Mouse (Mus musculus) neural tube, embryonic 14.5 days (tissue): ENCODE data around the gene Hebp1. TPM values are rescaled to one million over a fixed set of nuclear protein-coding genes. Genes with fewer than 3 reads are reported as not detected.

Experiments used
- ATAC-seq: fragments of 200-750 bp; cut with Nextera tagmentation; 2 replicates; pipeline ENCODE4 v1.8.0; 2017; ENCODE audit warnings: low read depth, mild to moderate bottlenecking, moderate TSS enrichment, moderate library complexity
- H3K27ac ChIP-seq: fragments of 300-500 bp; sonication (generic); 2 replicates; pipeline ENCODE4 v1.5.1; 2014; ENCODE audit warnings: low read depth, mild to moderate bottlenecking, control low read depth, low read length, moderate library complexity, mixed read lengths
- H3K27me3 ChIP-seq: fragments of 300-500 bp; sonication (generic); 2 replicates; pipeline ENCODE4 v1.6.1; 2014; ENCODE audit warnings: low read length; ENCODE audit not compliant: control insufficient read depth, insufficient read depth
- H3K36me3 ChIP-seq: fragments of 300-500 bp; sonication (generic); 2 replicates; pipeline ENCODE4 v1.6.1; 2014; ENCODE audit warnings: low read length, mixed read lengths; ENCODE audit not compliant: control insufficient read depth, insufficient read depth
- H3K4me1 ChIP-seq: fragments of 300-500 bp; sonication (generic); 2 replicates; pipeline ENCODE4 v1.6.1; 2014; ENCODE audit warnings: low read length; ENCODE audit not compliant: control insufficient read depth, insufficient read depth
- H3K4me2 ChIP-seq: fragments of 300-500 bp; sonication (generic); 2 replicates; pipeline ENCODE4 v1.6.1; 2014; ENCODE audit warnings: mild to moderate bottlenecking, low read depth, low read length, control low read depth
- H3K4me3 ChIP-seq: fragments of 300-500 bp; sonication (generic); 2 replicates; pipeline ENCODE4 v1.5.1; 2014; ENCODE audit warnings: low read depth, low read length, control low read depth, mixed read lengths
- H3K9ac ChIP-seq: fragments of 300-500 bp; sonication (generic); replicated peaks from 2 replicates; pipeline ENCODE4 v1.6.1; 2014; ENCODE audit warnings: low read depth, mild to moderate bottlenecking, control low read depth, low read length, mixed read lengths
- H3K9me3 ChIP-seq: fragments of 300-500 bp; sonication (generic); 2 replicates; pipeline ENCODE4 v1.6.1; 2016; ENCODE audit warnings: low read length; ENCODE audit not compliant: control insufficient read depth
- WGBS: fragments of 180-500 bp; shearing (Covaris S2); extraction: QIAGEN DNeasy Blood & Tissue Kit; methylation state at CpG from one replicate; pipeline ENCODE4 v1.1.7; 2014; 5-methylcytosine and 5-hydroxymethylcytosine counted together
- polyA plus RNA-seq: library from polyadenylated mRNA; unstranded; fragments of >200 nt; fragmentation: Nextera tagmentation; extraction: Ambion mirVana; gene quantifications from 2 replicates; pipeline ENCODE4 v1.2.1, GENCODE M21; 2014

Hebp1 gene
- polyA plus RNA-seq, 1 experiment from 2014 or later: 3.0 TPM

DNA sequence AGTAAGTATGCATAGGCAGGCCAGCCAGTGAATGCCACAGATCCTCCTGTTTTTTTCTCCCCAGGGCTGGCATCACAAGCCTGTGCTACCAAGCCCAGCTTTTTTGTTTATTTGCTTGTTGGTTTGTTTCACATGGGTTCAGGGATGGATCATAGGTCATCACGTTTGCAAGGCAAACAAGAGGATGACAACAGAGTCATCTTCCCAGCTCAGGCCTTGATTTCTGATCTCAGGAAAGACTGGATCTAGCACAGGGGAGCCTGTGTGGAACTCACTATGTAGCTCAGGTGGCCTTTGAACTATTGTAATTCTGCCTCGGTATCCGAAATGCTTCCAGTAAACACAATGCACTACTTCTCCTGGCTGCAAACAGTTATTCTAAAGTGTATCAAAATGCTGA, 35.5 kb downstream of the Hebp1 start:
- H3K4me3 ChIP-seq: no peak overlapping the region
- no peaks in the 10 kb centered on the region for H3K9me3 ChIP-seq
- no peaks in the 10 kb centered on the region for H3K27me3 ChIP-seq
- H3K27ac ChIP-seq: no peak overlapping the region
- no peaks in the 10 kb centered on the region for H3K36me3 ChIP-seq
- H3K9ac ChIP-seq: no peak overlapping the region
- no peak for ATAC-seq
- no peak overlapping the region for H3K4me2 ChIP-seq
- no peaks in the 10 kb centered on the region for H3K4me1 ChIP-seq
- 92% methylated on average over 3 of the region's 3 CpGs for WGBS

GRCm38 (mm10) chr6:135161356-135161755, 36.5 kb downstream of the Hebp1 start:
- 86% methylated on average over 4 of the region's 4 CpGs for WGBS
- no peak overlapping the region for H3K27ac ChIP-seq

GRCm38 (mm10) chr6:135158509-135158908, 39.3 kb downstream of the Hebp1 start:
- 27% methylated on average over 4 of the region's 4 CpGs for WGBS
- Histone ChIP-seq H3K4me2 (no peak overlapping the region), H3K4me3 (no peak overlapping the region), H3K27me3 (no peaks in the 10 kb centered on the region), H3K27ac (no peak overlapping the region), H3K9me3 (no peaks in the 10 kb centered on the region), H3K9ac (no peak overlapping the region), H3K36me3 (no peaks in the 10 kb centered on the region), H3K4me1 (no peaks in the 10 kb centered on the region)
- ATAC-seq: no peak

More at GRCm38 (mm10) chr6:135161356-135161755, 36.5 kb downstream of the Hebp1 start:
- no peaks in the 10 kb centered on the region for H3K27me3 ChIP-seq
- no peaks in the 10 kb centered on the region for H3K9me3 ChIP-seq
- H3K4me2 ChIP-seq: no peak overlapping the region
- H3K36me3 ChIP-seq: no peaks in the 10 kb centered on the region
- ATAC-seq: no peak
- no peak overlapping the region for H3K4me3 ChIP-seq
- H3K4me1 ChIP-seq: no peaks in the 10 kb centered on the region
- H3K9ac ChIP-seq: no peak overlapping the region

- ATAC-seq: no peak
- H3K4me3 ChIP-seq: no peak overlapping the region
- no peaks in the 10 kb centered on the region for H3K4me1 ChIP-seq
- WGBS: 84% methylated on average over 4 of the region's 4 CpGs
- no peak overlapping the region for H3K27ac ChIP-seq
- no peaks in the 10 kb centered on the region for H3K36me3 ChIP-seq
- H3K27me3 ChIP-seq: no peaks in the 10 kb centered on the region
- H3K4me2 ChIP-seq: no peak overlapping the region
- no peaks in the 10 kb centered on the region for H3K9me3 ChIP-seq
- H3K9ac ChIP-seq: no peak overlapping the region
These were observed 40.3 kb downstream of the Hebp1 start for GRCm38 (mm10) chr6:135157496-135157895.

- ATAC-seq: no peak
- Histone ChIP-seq H3K9ac (no peak overlapping the region), H3K4me1 (no peaks in the 10 kb centered on the region), H3K27ac (no peak overlapping the region), H3K27me3 (no peaks in the 10 kb centered on the region), H3K4me3 (no peak overlapping the region), H3K4me2 (no peak overlapping the region), H3K36me3 (no peaks in the 10 kb centered on the region), H3K9me3 (no peaks in the 10 kb centered on the region)
- 86% methylated on average over 8 of the region's 8 CpGs for WGBS
These were observed 41.2 kb downstream of the Hebp1 start for GRCm38 (mm10) chr6:135156597-135156996.

DNA sequence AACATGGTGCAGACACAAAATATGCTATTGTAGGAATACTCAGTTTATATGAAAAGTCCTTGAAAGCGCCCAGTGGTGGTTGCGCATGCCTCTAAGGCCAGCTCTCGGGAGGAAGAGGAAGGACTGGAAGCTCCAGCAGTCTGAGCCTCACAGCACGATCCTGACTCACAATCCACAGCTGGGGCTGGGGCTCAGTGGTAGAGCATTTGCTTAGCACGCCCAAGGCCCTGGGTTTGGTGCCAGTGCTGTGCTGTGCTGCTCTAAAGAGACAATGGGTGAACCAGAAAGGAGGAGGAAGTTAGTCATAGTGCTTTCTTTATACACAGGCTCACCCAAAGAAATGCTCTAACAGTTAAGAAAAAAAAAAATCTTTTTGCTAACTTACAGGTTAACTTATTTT, 44.1 kb downstream of the Hebp1 start:
- no peaks in the 10 kb centered on the region for H3K27me3 ChIP-seq
- H3K9ac ChIP-seq: no peak overlapping the region
- ATAC-seq: no peak
- 83% methylated on average over 5 of the region's 5 CpGs for WGBS
- H3K4me1 ChIP-seq: no peaks in the 10 kb centered on the region
- no peak overlapping the region for H3K27ac ChIP-seq
- no peak overlapping the region for H3K4me3 ChIP-seq
- H3K9me3 ChIP-seq: no peaks in the 10 kb centered on the region
- H3K4me2 ChIP-seq: no peak overlapping the region
- H3K36me3 ChIP-seq: no peaks in the 10 kb centered on the region

DNA sequence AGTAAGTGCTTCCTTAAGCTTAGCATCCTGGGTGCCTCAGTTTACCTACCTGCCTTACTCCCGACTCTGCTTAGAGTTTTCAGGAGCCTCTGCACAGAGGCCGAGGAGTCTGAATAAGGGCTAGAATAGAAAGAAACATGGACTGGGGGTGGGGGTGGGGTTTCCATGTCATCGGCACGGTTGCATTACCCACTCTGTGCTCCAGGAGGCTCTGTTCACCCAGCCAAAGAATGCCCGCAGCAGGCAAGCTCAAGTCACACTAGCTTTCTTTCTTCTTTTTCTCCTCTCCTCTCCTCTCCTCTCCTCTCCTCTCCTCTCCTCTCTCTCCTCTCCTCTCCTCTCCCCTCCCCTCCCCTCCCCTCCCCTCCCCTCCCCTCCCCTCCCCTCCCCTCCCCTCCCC, 47.5 kb downstream of the Hebp1 start:
- no peaks in the 10 kb centered on the region for H3K4me1 ChIP-seq
- no peaks in the 10 kb centered on the region for H3K27me3 ChIP-seq
- H3K27ac ChIP-seq: no peak overlapping the region
- no peaks in the 10 kb centered on the region for H3K9me3 ChIP-seq
- H3K9ac ChIP-seq: no peak overlapping the region
- 34% methylated on average over 5 of the region's 5 CpGs for whole genome bisulfite sequencing
- H3K4me3 ChIP-seq: no peak overlapping the region
- H3K4me2 ChIP-seq: no peak overlapping the region
- no peak for ATAC-seq
- H3K36me3 ChIP-seq: no peaks in the 10 kb centered on the region

DNA sequence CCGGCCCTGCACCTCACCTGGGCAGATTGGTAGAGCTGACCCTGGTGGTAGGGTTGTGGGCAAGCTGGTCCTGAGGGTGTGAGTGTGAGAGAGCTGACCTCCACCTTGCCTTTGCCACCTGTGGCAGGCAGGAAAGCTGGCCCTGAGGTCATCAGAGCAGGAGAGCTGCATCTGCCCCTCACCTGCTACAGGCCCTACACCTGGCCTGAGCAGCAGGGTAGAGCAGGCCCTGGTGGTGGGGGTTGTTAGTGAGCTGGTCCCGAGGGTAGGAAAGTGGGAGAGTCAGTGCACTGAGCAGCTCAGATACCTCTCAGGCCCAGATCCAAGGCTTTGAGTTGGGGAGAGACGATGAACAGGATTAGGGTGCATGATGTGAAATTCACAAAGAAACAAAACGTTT, 48.1 kb downstream of the Hebp1 start:
- no peaks in the 10 kb centered on the region for H3K27me3 ChIP-seq
- H3K36me3 ChIP-seq: no peaks in the 10 kb centered on the region
- no peak overlapping the region for H3K4me2 ChIP-seq
- no peak overlapping the region for H3K4me3 ChIP-seq
- H3K9me3 ChIP-seq: no peaks in the 10 kb centered on the region
- 81% methylated on average over 4 of the region's 4 CpGs for WGBS
- no peak overlapping the region for H3K27ac ChIP-seq
- no peaks in the 10 kb centered on the region for H3K4me1 ChIP-seq
- no peak overlapping the region for H3K9ac ChIP-seq
- no peak for ATAC-seq

DNA sequence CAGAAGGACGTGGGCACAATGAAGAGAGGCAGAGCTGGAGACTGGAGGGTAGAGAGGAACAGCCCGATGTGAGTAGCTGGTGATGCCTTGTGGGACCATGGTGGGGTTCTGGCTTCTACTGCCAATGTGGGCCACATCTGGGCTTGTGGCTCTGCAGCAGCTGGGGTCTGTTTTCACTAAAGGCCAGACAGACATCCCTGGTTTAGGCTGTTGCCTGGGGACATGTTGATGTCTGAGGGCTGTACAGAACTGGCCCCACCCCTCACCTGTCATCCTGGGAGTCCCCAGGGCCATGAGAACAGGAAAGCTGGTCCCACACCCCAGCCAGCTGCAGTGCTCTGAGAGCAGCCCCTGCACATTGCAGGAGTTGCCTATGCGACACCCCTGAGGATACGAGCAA, 48.6 kb downstream of the Hebp1 start:
- Histone ChIP-seq H3K4me2 (no peak overlapping the region), H3K36me3 (no peaks in the 10 kb centered on the region), H3K4me3 (no peak overlapping the region), H3K4me1 (no peaks in the 10 kb centered on the region), H3K27me3 (no peaks in the 10 kb centered on the region), H3K27ac (no peak overlapping the region), H3K9ac (no peak overlapping the region), H3K9me3 (no peaks in the 10 kb centered on the region)
- 82% methylated on average over 4 of the region's 4 CpGs for WGBS
- ATAC-seq: no peak

- Histone ChIP-seq H3K9me3 (no peaks in the 10 kb centered on the region), H3K4me2 (no peak overlapping the region), H3K9ac (no peak overlapping the region), H3K27me3 (no peaks in the 10 kb centered on the region), H3K4me1 (no peaks in the 10 kb centered on the region), H3K4me3 (no peak overlapping the region), H3K27ac (no peak overlapping the region), H3K36me3 (no peaks in the 10 kb centered on the region)
- WGBS: 40% methylated on average over 1 of the region's 1 CpGs
- no peak for ATAC-seq
These were observed 49.3 kb downstream of the Hebp1 start for GRCm38 (mm10) chr6:135148506-135148905.
